Mouse (Mus musculus) heart, embryonic 10.5 days (tissue): ENCODE measurements around the gene Cecr2. TPM values are rescaled to one million over a fixed set of nuclear protein-coding genes. Genes with fewer than 3 reads are reported as not detected.
A peak's percentile ranks its signal among the peaks of the same experiment; 100 is the strongest.
"Not testable (repeated sequence)": the region's sequence is repeated elsewhere in the genome, so short reads cannot be mapped to it uniquely, and the experiment has no call there.

Experiments
- DNase-seq: peaks from one replicate; pipeline ENCODE4 v3.0.0-alpha.2; 2017; ENCODE audit warnings: low spot score
- H3K27ac ChIP-seq: fragments of 300-500 bp; sonication (generic); 2 replicates; pipeline ENCODE4 v1.5.1; 2016; ENCODE audit warnings: mild to moderate bottlenecking
- H3K27me3 ChIP-seq: fragments of 300-500 bp; sonication (generic); 2 replicates; pipeline ENCODE4 v1.6.1; 2016; ENCODE audit warnings: mild to moderate bottlenecking; ENCODE audit not compliant: poor library complexity, insufficient read depth, severe bottlenecking
- H3K36me3 ChIP-seq: fragments of 300-500 bp; sonication (generic); 2 replicates; pipeline ENCODE4 v1.6.1; 2016; ENCODE audit warnings: mild to moderate bottlenecking, moderate library complexity
- H3K4me1 ChIP-seq: fragments of 300-500 bp; sonication (generic); 2 replicates; pipeline ENCODE4 v1.6.1; 2016; ENCODE audit warnings: mild to moderate bottlenecking
- H3K4me3 ChIP-seq: fragments of 300-500 bp; sonication (generic); 2 replicates; pipeline ENCODE4 v1.5.1; 2016; ENCODE audit warnings: mild to moderate bottlenecking, moderate library complexity
- H3K9me3 ChIP-seq: fragments of 300-500 bp; sonication (generic); 2 replicates; pipeline ENCODE4 v1.6.1; 2016; ENCODE audit warnings: mild to moderate bottlenecking, moderate library complexity
- WGBS: fragments of 180-500 bp; shearing (Covaris S2); methylation state at CpG from one replicate; pipeline ENCODE4 v1.1.7; 2016; 5-methylcytosine and 5-hydroxymethylcytosine counted together
- polyA plus RNA-seq: library from polyadenylated mRNA; unstranded; fragments of >200 nt; fragmentation: Nextera tagmentation; extraction: Ambion mirVana; gene quantifications from 2 replicates; pipeline ENCODE4 v1.2.1, GENCODE M21; 2016

The Cecr2 gene
- polyA plus RNA-seq, 1 experiment from 2014 or later = 5.2 TPM

- no peaks in the 10 kb centered on the region for H3K9me3 ChIP-seq
- no peak overlapping the region for H3K4me3 ChIP-seq
- no peaks in the 10 kb centered on the region for H3K27me3 ChIP-seq
- H3K27ac ChIP-seq = 0 out of 2 replicates have a peak overlapping the region, but pooled peaks have one; percentile 9
- H3K36me3 ChIP-seq = no peaks in the 10 kb centered on the region
- peaks cover 12% of the 10 kb centered on the region for H3K4me1 ChIP-seq
- no peak for DNase-seq
- WGBS = 56% methylated on average over 23 of the region's 23 CpGs
Measured at GRCm38 (mm10) chr6:120644346-120645299, 21.5 kb upstream of the Cecr2 start.

DNA sequence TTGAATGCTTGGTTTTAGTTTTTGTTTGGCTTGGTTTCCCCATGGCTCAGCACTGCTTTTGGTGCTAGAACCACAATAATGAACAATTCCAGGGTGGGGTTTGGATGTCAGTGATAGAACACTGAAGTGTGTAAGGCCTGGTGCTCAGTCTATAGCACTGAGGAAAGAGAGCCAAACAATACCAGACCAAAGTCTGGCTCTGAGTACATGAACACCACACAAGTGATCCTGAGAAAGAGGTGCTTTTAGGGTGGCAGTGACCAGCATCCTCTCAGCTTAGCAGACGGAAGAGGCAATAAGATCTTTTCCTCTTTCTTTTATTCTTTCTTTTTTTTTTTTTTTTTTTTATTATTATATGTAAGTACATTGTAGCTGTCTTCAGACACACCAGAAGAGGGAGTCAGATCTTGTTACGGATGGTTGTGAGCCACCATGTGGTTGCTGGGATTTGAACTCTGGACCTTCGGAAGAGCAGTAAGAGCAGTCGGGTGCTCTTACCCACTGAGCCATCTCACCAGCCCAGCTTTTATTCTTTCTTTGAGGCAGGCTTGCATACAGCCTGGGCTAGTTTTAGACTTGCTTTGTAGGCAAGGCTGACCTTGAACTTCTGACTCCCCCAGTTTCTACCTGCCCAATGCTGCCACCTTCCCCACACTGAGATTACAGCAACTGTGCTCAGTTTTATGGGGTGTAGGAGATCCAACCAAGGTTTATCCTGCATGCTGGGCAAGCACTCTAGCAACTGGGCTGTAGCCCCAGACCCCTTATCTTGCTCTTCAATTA, 18.7 kb upstream of the Cecr2 start:
- not testable (repeated sequence) for H3K4me3 ChIP-seq, H3K27me3 ChIP-seq, DNase-seq, H3K9me3 ChIP-seq, H3K27ac ChIP-seq, H3K36me3 ChIP-seq
- WGBS = 90% methylated on average over 4 of the region's 4 CpGs
- peaks cover 12% of the 10 kb centered on the region for H3K4me1 ChIP-seq

GRCm38 (mm10) chr6:120648205-120648604, 18.0 kb upstream of the Cecr2 start:
- H3K27ac ChIP-seq = no peak overlapping the region
- DNase-seq = no peak
- H3K4me1 ChIP-seq = peaks cover 16% of the 10 kb centered on the region
- H3K27me3 ChIP-seq = no peaks in the 10 kb centered on the region
- no peak overlapping the region for H3K4me3 ChIP-seq
- H3K36me3 ChIP-seq = no peaks in the 10 kb centered on the region
- no peaks in the 10 kb centered on the region for H3K9me3 ChIP-seq
- 37% methylated on average over 5 of the region's 5 CpGs for WGBS

- no peak overlapping the region for H3K27ac ChIP-seq
- no peak for DNase-seq
- no peaks in the 10 kb centered on the region for H3K27me3 ChIP-seq
- H3K4me1 ChIP-seq = peaks cover 10% of the 10 kb centered on the region
- WGBS = 32% methylated on average over 7 of the region's 7 CpGs
- H3K9me3 ChIP-seq = no peaks in the 10 kb centered on the region
- no peak overlapping the region for H3K4me3 ChIP-seq
- no peaks in the 10 kb centered on the region for H3K36me3 ChIP-seq
Measured at GRCm38 (mm10) chr6:120652666-120653065, 13.5 kb upstream of the Cecr2 start.

DNA sequence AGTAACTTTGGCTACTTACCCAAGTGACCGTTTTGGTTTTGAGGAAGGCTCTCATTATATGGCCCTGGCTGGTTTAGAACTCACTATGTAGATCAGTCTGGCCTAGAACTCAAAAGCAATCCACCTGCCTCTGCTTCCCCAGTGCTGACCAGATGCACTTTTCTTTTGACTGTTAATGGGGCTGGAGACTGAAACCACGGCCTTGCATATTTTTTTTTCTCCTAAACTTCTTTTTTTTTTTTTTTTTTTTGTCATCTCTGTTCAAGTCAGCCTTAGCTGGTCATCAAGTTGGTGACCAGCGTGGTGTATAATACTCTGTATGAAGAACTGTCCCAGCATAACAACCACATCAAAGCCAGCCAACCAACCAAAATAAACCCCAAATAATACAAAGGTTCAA, 10.5 kb upstream of the Cecr2 start:
- Histone ChIP-seq H3K9me3 (no peaks in the 10 kb centered on the region), H3K36me3 (no peaks in the 10 kb centered on the region), H3K4me3 (no peak overlapping the region), H3K4me1 (0 out of 2 replicates have a peak, but pooled peaks cover 4% of the 10 kb centered on the region), H3K27ac (no peak overlapping the region), H3K27me3 (no peaks in the 10 kb centered on the region)
- WGBS = 88% methylated on average over 3 of the region's 3 CpGs
- DNase-seq = no peak

GRCm38 (mm10) chr6:120658848-120659247, 7.3 kb upstream of the Cecr2 start:
- no peak overlapping the region for H3K27ac ChIP-seq
- H3K4me1 ChIP-seq = no peaks in the 10 kb centered on the region
- H3K4me3 ChIP-seq = no peak overlapping the region
- no peak for DNase-seq
- no peaks in the 10 kb centered on the region for H3K36me3 ChIP-seq
- no peaks in the 10 kb centered on the region for H3K9me3 ChIP-seq
- no peaks in the 10 kb centered on the region for H3K27me3 ChIP-seq
- WGBS = 43% methylated on average over 7 of the region's 7 CpGs

- Histone ChIP-seq H3K9me3 (no peaks in the 10 kb centered on the region), H3K27ac (peak overlapping the region; percentile 98), H3K27me3 (no peaks in the 10 kb centered on the region), H3K4me1 (peaks cover 4% of the 10 kb centered on the region; the same call in 1 of the 2 replicates), H3K36me3 (no peaks in the 10 kb centered on the region), H3K4me3 (peak overlapping the region; percentile 94)
- WGBS = under 1% methylated on average over 21 of the region's 21 CpGs
- peak; percentile 93 for DNase-seq
Measured at GRCm38 (mm10) chr6:120665415-120665815, 754 bp upstream of the Cecr2 start.

GRCm38 (mm10) chr6:120666761-120667421, 722 bp downstream of the Cecr2 start:
- Histone ChIP-seq H3K36me3 (no peaks in the 10 kb centered on the region), H3K27ac (peak overlapping the region; percentile 98), H3K27me3 (no peaks in the 10 kb centered on the region), H3K4me1 (peaks cover 4% of the 10 kb centered on the region; the same call in 1 of the 2 replicates), H3K4me3 (peak overlapping the region; percentile 94), H3K9me3 (no peaks in the 10 kb centered on the region)
- DNase-seq = peak; percentile 89
- WGBS = under 1% methylated on average over 87 of the region's 87 CpGs

- H3K4me3 ChIP-seq = peak overlapping the region; percentile 94
- no peak for DNase-seq
- WGBS = 1% methylated on average over 7 of the region's 7 CpGs
- no peaks in the 10 kb centered on the region for H3K9me3 ChIP-seq
- peaks cover 4% of the 10 kb centered on the region; the same call in 1 of the 2 replicates for H3K4me1 ChIP-seq
- H3K36me3 ChIP-seq = no peaks in the 10 kb centered on the region
- H3K27ac ChIP-seq = peak overlapping the region; percentile 98
- no peaks in the 10 kb centered on the region for H3K27me3 ChIP-seq
Measured at GRCm38 (mm10) chr6:120667422-120667781, 1.2 kb downstream of the Cecr2 start.

GRCm38 (mm10) chr6:120667911-120668310, 1.7 kb downstream of the Cecr2 start:
- Histone ChIP-seq H3K4me1 (peaks cover 4% of the 10 kb centered on the region; the same call in 1 of the 2 replicates), H3K36me3 (no peaks in the 10 kb centered on the region), H3K27me3 (no peaks in the 10 kb centered on the region), H3K9me3 (no peaks in the 10 kb centered on the region), H3K27ac (no peak overlapping the region), H3K4me3 (peak overlapping the region; percentile 94)
- 22% methylated on average over 7 of the region's 7 CpGs for WGBS
- no peak for DNase-seq

DNA sequence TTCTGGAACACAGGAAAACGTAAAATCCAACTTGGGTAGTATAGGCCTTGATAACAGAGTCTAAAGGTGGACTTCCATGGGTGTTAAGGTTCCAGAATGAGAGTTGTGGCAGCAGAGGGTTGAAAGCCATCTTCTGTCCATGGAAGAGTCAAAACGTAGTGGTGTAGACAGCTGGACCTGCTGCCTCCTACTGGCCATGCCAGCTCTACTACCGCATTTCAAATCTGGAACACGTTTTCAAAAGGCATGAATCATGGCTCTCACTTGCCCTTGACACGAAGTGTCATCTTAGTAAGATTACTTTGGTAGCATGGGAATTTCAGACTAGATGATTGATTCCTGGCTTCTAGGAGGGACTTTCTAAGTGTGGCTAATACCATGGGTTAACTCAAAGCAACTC, 8.0 kb downstream of the Cecr2 start:
- Histone ChIP-seq H3K27me3 (no peaks in the 10 kb centered on the region), H3K27ac (no peak overlapping the region)
- WGBS = 62% methylated on average over 5 of the region's 5 CpGs

DNA sequence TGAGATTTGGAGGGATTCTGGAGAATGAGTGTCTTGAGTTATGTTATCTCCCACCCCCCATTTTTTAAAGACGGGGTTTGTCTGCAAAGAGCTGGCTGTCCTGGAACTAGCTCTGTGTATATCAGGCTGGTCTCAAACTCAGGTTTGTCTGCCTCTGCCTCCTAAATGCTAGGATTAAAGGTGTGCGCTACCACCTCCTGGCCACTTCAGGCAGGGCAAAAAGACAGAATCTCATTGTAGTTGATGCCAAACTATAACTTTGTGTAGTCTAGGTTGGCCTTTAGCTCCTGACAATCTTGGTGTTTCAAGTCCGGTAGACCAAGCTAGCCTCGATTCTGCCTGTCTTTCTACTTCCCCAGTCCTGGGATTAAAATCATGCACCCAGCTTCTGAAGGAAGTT, 8.7 kb downstream of the Cecr2 start:
- no peak overlapping the region for H3K27ac ChIP-seq
- no peak for DNase-seq
- H3K27me3 ChIP-seq = no peaks in the 10 kb centered on the region
- no peak overlapping the region for H3K4me3 ChIP-seq
- H3K36me3 ChIP-seq = no peaks in the 10 kb centered on the region
- no peaks in the 10 kb centered on the region for H3K4me1 ChIP-seq
- 77% methylated on average over 4 of the region's 4 CpGs for WGBS
- H3K9me3 ChIP-seq = no peaks in the 10 kb centered on the region

More for the DNA sequence above, 8.0 kb downstream of the Cecr2 start:
- Histone ChIP-seq H3K9me3 (no peaks in the 10 kb centered on the region), H3K4me3 (no peak overlapping the region), H3K4me1 (no peaks in the 10 kb centered on the region), H3K36me3 (no peaks in the 10 kb centered on the region)
- DNase-seq = no peak
